Mouse (Mus musculus): Measurements from ENCODE around the gene Rab3a. TPM values are rescaled to one million over a fixed set of nuclear protein-coding genes. Genes with fewer than 3 reads are reported as not detected.

Rab3a gene
- polyA plus RNA-seq, 1 experiment from 2014 or later, result 519 TPM

GRCm38 (mm10) chr8:70719796-70720270, 34.6 kb upstream of the Rab3a start:
- no peaks in the 10 kb centered on the region for H3K9me3 ChIP-seq (ENCODE audit: control insufficient read depth, low read length)
- H3K4me2 ChIP-seq (replicated peaks), result no peak overlapping the region
- H3K36me3 ChIP-seq (replicated peaks; ENCODE audit: control insufficient read depth, insufficient read depth), result no peaks in the 10 kb centered on the region
- no peaks in the 10 kb centered on the region for H3K4me1 ChIP-seq (replicated peaks; ENCODE audit: control insufficient read depth, insufficient read depth, low read length)
- no peak for DNase-seq (ENCODE audit: low spot score)
- WGBS, result 69% methylated on average over 9 of the region's 9 CpGs
- no peak overlapping the region for H3K4me3 ChIP-seq (replicated peaks; ENCODE audit: low read length)
- H3K27ac ChIP-seq, result no peak overlapping the region
- no peak overlapping the region for H3K9ac ChIP-seq
- no peaks in the 10 kb centered on the region for H3K27me3 ChIP-seq (ENCODE audit: control insufficient read depth, insufficient read depth, low read length)
- ATAC-seq (ENCODE audit: low FRiP score), result no peak

DNA sequence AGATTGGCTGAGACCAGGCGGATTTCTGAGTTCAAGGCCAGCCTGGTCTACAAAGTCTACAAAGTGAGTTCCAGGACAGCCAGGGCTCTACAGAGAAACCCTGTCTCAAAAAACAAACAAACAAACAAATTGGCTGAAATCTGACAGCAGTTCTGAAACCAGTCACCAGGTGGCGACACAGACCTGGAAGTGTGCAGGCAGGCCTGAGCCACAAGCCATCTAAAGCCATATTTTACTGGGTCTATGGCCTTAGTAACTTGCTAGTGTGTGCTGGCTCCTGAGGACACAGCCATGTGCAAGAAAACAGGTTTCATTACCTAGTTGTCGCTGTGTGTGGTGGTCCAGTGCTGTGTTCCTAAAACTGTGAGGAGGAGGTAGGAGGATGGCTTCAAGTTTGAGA, 33.7 kb upstream of the Rab3a start:
- DNase-seq (ENCODE audit: low spot score) (peak; percentile 89), ATAC-seq (ENCODE audit: low FRiP score) (no peak)
- 11% methylated on average over 3 of the region's 3 CpGs for WGBS

GRCm38 (mm10) chr8:70721601-70722000, 32.9 kb upstream of the Rab3a start:
- Histone ChIP-seq H3K4me3 (replicated peaks; ENCODE audit: low read length) (no peak overlapping the region), H3K4me1 (replicated peaks; ENCODE audit: control insufficient read depth, insufficient read depth, low read length) (no peaks in the 10 kb centered on the region), H3K9me3 (ENCODE audit: control insufficient read depth, low read length) (no peaks in the 10 kb centered on the region), H3K27ac (no peak overlapping the region), H3K4me2 (replicated peaks) (no peak overlapping the region), H3K27me3 (ENCODE audit: control insufficient read depth, insufficient read depth, low read length) (peaks cover 6% of the 10 kb centered on the region), H3K36me3 (replicated peaks; ENCODE audit: control insufficient read depth, insufficient read depth) (no peaks in the 10 kb centered on the region), H3K9ac (no peak overlapping the region)
- ATAC-seq (ENCODE audit: low FRiP score) (no peak), DNase-seq (ENCODE audit: low spot score) (no peak)
- 87% methylated on average over 8 of the region's 8 CpGs for WGBS

More for the DNA sequence above, 33.7 kb upstream of the Rab3a start:
- Histone ChIP-seq H3K4me3 (replicated peaks; ENCODE audit: low read length) (no peak overlapping the region), H3K9ac (no peak overlapping the region), H3K27me3 (ENCODE audit: control insufficient read depth, insufficient read depth, low read length) (no peaks in the 10 kb centered on the region; the same call in 1 of the 2 replicates), H3K4me2 (replicated peaks) (no peak overlapping the region), H3K27ac (no peak overlapping the region), H3K4me1 (replicated peaks; ENCODE audit: control insufficient read depth, insufficient read depth, low read length) (no peaks in the 10 kb centered on the region), H3K9me3 (ENCODE audit: control insufficient read depth, low read length) (no peaks in the 10 kb centered on the region), H3K36me3 (replicated peaks; ENCODE audit: control insufficient read depth, insufficient read depth) (no peaks in the 10 kb centered on the region)

GRCm38 (mm10) chr8:70723486-70724210, 30.8 kb upstream of the Rab3a start, which contains the start of gene Pde4c:
TSS of gene Pde4c (plus strand) at chr8:70723720.
- 63% methylated on average over 7 of the region's 7 CpGs for WGBS
- Histone ChIP-seq H3K9me3 (ENCODE audit: control insufficient read depth, low read length) (no peaks in the 10 kb centered on the region), H3K9ac (no peak within 1 kb of the TSS), H3K4me3 (replicated peaks; ENCODE audit: low read length) (no peak within 1 kb of the TSS), H3K27me3 (ENCODE audit: control insufficient read depth, insufficient read depth, low read length) (peaks cover 21% of the 10 kb centered on the region), H3K4me1 (replicated peaks; ENCODE audit: control insufficient read depth, insufficient read depth, low read length) (no peaks in the 10 kb centered on the region), H3K4me2 (replicated peaks) (no peak within 1 kb of the TSS), H3K36me3 (replicated peaks; ENCODE audit: control insufficient read depth, insufficient read depth) (no peaks in the 10 kb centered on the region), H3K27ac (no peak within 1 kb of the TSS)
- DNase-seq (ENCODE audit: low spot score), result no peak
- ATAC-seq (ENCODE audit: low FRiP score), result no peak

- no peak for ATAC-seq (ENCODE audit: low FRiP score)
- Histone ChIP-seq H3K9me3 (ENCODE audit: control insufficient read depth, low read length) (no peaks in the 10 kb centered on the region), H3K4me1 (replicated peaks; ENCODE audit: control insufficient read depth, insufficient read depth, low read length) (no peaks in the 10 kb centered on the region), H3K4me3 (replicated peaks; ENCODE audit: low read length) (no peak overlapping the region), H3K4me2 (replicated peaks) (no peak overlapping the region), H3K27ac (no peak overlapping the region), H3K36me3 (replicated peaks; ENCODE audit: control insufficient read depth, insufficient read depth) (no peaks in the 10 kb centered on the region), H3K9ac (no peak overlapping the region), H3K27me3 (ENCODE audit: control insufficient read depth, insufficient read depth, low read length) (peaks cover 23% of the 10 kb centered on the region)
- DNase-seq (ENCODE audit: low spot score), result no peak
- 82% methylated on average over 12 of the region's 12 CpGs for WGBS
Measured at GRCm38 (mm10) chr8:70724216-70724615, 30.3 kb upstream of the Rab3a start.

- WGBS, result 29% methylated on average over 14 of the region's 14 CpGs
Measured at GRCm38 (mm10) chr8:70725792-70726447, 28.6 kb upstream of the Rab3a start.

GRCm38 (mm10) chr8:70726721-70727120, 27.8 kb upstream of the Rab3a start:
- ATAC-seq (ENCODE audit: low FRiP score) (no peak), DNase-seq (ENCODE audit: low spot score) (no peak)
- peaks cover 43% of the 10 kb centered on the region for H3K27me3 ChIP-seq (ENCODE audit: control insufficient read depth, insufficient read depth, low read length)
- no peak overlapping the region for H3K4me2 ChIP-seq (replicated peaks)
- H3K4me1 ChIP-seq (replicated peaks; ENCODE audit: control insufficient read depth, insufficient read depth, low read length), result no peaks in the 10 kb centered on the region
- no peak overlapping the region for H3K9ac ChIP-seq
- H3K9me3 ChIP-seq (ENCODE audit: control insufficient read depth, low read length), result no peaks in the 10 kb centered on the region
- H3K36me3 ChIP-seq (replicated peaks; ENCODE audit: control insufficient read depth, insufficient read depth), result no peaks in the 10 kb centered on the region
- H3K4me3 ChIP-seq (replicated peaks; ENCODE audit: low read length), result no peak overlapping the region
- 44% methylated on average over 11 of the region's 11 CpGs for WGBS
- no peak overlapping the region for H3K27ac ChIP-seq

More at GRCm38 (mm10) chr8:70725792-70726447, 28.6 kb upstream of the Rab3a start:
- Histone ChIP-seq H3K4me1 (replicated peaks; ENCODE audit: control insufficient read depth, insufficient read depth, low read length) (no peaks in the 10 kb centered on the region), H3K9ac (no peak overlapping the region), H3K4me3 (replicated peaks; ENCODE audit: low read length) (no peak overlapping the region), H3K27ac (no peak overlapping the region), H3K9me3 (ENCODE audit: control insufficient read depth, low read length) (no peaks in the 10 kb centered on the region), H3K27me3 (ENCODE audit: control insufficient read depth, insufficient read depth, low read length) (peaks cover 39% of the 10 kb centered on the region), H3K4me2 (replicated peaks) (no peak overlapping the region), H3K36me3 (replicated peaks; ENCODE audit: control insufficient read depth, insufficient read depth) (no peaks in the 10 kb centered on the region)
- no peak for DNase-seq (ENCODE audit: low spot score)
- ATAC-seq (ENCODE audit: low FRiP score), result no peak

DNA sequence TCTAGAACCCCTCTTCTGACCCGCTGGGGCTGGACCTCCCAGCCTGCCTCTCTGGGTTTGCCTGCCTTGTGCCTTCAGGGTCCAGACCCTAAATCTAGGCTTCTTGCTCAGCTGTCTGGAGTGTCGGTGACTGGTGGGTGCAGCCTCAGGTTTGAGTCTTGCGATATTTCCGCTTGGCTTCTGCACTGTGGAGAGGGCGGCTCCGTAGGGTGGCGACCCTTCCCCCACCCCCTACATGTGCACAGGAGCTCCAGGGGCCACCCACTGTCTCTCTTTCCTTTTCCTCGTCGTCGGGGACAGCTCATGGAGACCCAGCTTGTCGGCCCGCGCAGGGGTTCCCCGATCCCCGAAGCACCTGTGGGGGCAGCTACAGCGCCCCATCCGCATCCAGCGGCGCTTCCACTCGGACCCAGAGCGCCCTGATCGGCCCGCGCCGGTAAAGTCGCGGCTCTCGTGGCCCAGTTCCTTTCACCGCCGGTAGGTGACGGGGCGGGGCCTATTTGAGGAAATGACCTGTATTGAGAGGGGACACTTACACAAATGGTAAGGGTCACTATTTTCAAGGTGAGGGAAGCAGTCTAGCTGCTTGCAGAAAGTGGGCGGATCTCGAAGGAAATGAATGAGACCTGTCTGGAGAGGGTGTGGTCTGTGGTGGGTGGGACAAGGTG, 24.5 kb upstream of the Rab3a start:
- 4% methylated on average over 34 of the region's 34 CpGs for WGBS
- no peak overlapping the region for H3K27ac ChIP-seq
- no peak for DNase-seq (ENCODE audit: low spot score)
- ATAC-seq (ENCODE audit: low FRiP score), result no peak
- H3K9ac ChIP-seq, result peak overlapping the region; percentile 44; the same call in 1 of the 2 replicates
- H3K4me2 ChIP-seq (replicated peaks), result peak overlapping the region; percentile 38
- H3K4me3 ChIP-seq (replicated peaks; ENCODE audit: low read length), result peak overlapping the region; percentile 13; the same call in 1 of the 2 replicates
- H3K27me3 ChIP-seq (ENCODE audit: control insufficient read depth, insufficient read depth, low read length), result peaks cover 43% of the 10 kb centered on the region
- no peaks in the 10 kb centered on the region for H3K4me1 ChIP-seq (replicated peaks; ENCODE audit: control insufficient read depth, insufficient read depth, low read length)
- no peaks in the 10 kb centered on the region for H3K9me3 ChIP-seq (ENCODE audit: control insufficient read depth, low read length)
- no peaks in the 10 kb centered on the region for H3K36me3 ChIP-seq (replicated peaks; ENCODE audit: control insufficient read depth, insufficient read depth)

- Histone ChIP-seq H3K27ac (no peak overlapping the region), H3K9me3 (ENCODE audit: control insufficient read depth, low read length) (no peaks in the 10 kb centered on the region), H3K9ac (no peak overlapping the region), H3K27me3 (ENCODE audit: control insufficient read depth, insufficient read depth, low read length) (peaks cover 43% of the 10 kb centered on the region), H3K4me1 (replicated peaks; ENCODE audit: control insufficient read depth, insufficient read depth, low read length) (no peaks in the 10 kb centered on the region), H3K4me2 (replicated peaks) (no peak overlapping the region), H3K4me3 (replicated peaks; ENCODE audit: low read length) (no peak overlapping the region), H3K36me3 (replicated peaks; ENCODE audit: control insufficient read depth, insufficient read depth) (no peaks in the 10 kb centered on the region)
- WGBS, result 84% methylated on average over 4 of the region's 4 CpGs
- no peak for DNase-seq (ENCODE audit: low spot score)
- no peak for ATAC-seq (ENCODE audit: low FRiP score)
Measured at GRCm38 (mm10) chr8:70730956-70731355, 23.5 kb upstream of the Rab3a start.

Measured in hindbrain, embryonic 14.5 days (tissue).